21 mouse cellular contexts compared by ENCODE assay signal in the genomic region with DNA sequence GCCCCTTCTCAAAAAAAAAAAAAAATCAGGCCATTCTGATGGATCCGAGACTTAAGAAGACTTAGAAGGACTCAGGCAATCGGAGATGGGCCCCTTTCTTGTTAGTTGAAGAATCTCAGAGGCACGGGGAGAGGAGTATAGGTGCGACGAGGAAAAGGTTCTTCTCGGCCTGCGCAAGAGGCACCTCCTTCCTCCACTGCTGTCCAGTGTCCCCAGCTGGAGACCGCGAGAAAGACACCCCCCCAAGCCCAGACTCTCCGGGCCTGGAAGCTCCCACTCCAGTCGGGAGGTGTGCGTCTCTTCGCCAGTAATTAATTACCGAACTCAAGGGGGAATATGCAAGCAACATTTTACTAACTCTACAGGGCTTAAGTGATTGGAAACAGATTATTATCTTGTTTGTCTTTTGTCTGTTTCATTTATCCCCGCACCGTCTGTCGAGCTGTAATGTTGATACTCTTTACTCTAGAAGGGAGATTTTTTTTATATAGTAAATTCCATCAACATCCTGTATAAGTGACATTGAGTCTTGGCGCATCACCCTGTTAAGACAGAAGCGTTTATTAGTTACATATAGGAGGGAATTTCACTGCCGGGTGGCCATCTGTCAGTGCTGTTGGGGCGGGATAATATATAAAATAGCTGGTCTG. TPM values are rescaled to one million over a fixed set of nuclear protein-coding genes. Genes with fewer than 3 reads are reported as not detected.
DNase-seq lines count a peak whose midpoint lies in the region; ATAC-seq and TF ChIP-seq lines count a peak whose summit lies in the region.
"Had no signal": no experiment of that assay in that cellular context is flagged by ENCODE, and none has a peak within 500 bp of the region (broad histone marks: within the 10 kb centered on the region; RNA-seq: fewer than 3 reads in every experiment).

No protein-coding gene starts in this region.

- H3K27me3 ChIP-seq in intestine, embryonic 14.5 days (replicated peaks; ENCODE audit: control insufficient read depth, insufficient read depth, low read length): peaks cover 96% of the 10 kb centered on the region
- H3K27me3 ChIP-seq in intestine, postnatal 0 days (replicated peaks; ENCODE audit: control insufficient read depth, insufficient read depth, low read length): peaks cover 92% of the 10 kb centered on the region
- peaks cover 88% of the 10 kb centered on the region for H3K27me3 ChIP-seq in hindbrain, embryonic 11.5 days (ENCODE audit: control insufficient read depth, insufficient read depth, low read length)
- peaks cover 95% of the 10 kb centered on the region for H3K27me3 ChIP-seq in midbrain, embryonic 11.5 days (ENCODE audit: control insufficient read depth, insufficient read depth, low read length)
- H3K27me3 ChIP-seq in neural tube, embryonic 15.5 days (replicated peaks): peaks cover 73% of the 10 kb centered on the region
- peaks cover 28% of the 10 kb centered on the region for H3K27me3 ChIP-seq in stomach, postnatal 0 days (ENCODE audit: control insufficient read depth, insufficient read depth, low read length)

- TF ChIP-seq EP300 in stomach, postnatal 0 days (optimal IDR thresholded peaks at IDR 0.05): no peak

- TF ChIP-seq CTCF in intestine, postnatal 0 days (IDR thresholded peaks at IDR 0.05; ENCODE audit: low read depth): no peak
- TF ChIP-seq CTCF in stomach, postnatal 0 days (IDR thresholded peaks at IDR 0.05; ENCODE audit: low read depth): no peak

- H3K4me3 ChIP-seq in intestine, embryonic 14.5 days (ENCODE audit: low read depth, low read length): no peak overlapping the region
- no peak overlapping the region for H3K4me3 ChIP-seq in intestine, postnatal 0 days (ENCODE audit: low read depth, low read length)
- peak overlapping the region; percentile 19 for H3K4me3 ChIP-seq in hindbrain, embryonic 11.5 days (ENCODE audit: low read depth, low read length)
- H3K4me3 ChIP-seq in midbrain, embryonic 11.5 days (ENCODE audit: low read depth, low read length): peak overlapping the region; percentile 19
- H3K4me3 ChIP-seq in neural tube, embryonic 15.5 days (replicated peaks): peak overlapping the region; percentile 31
- no peak overlapping the region for H3K4me3 ChIP-seq in stomach, postnatal 0 days (ENCODE audit: low read depth, low read length)
- H3K4me3 ChIP-seq: embryonic facial prominence, embryonic 15.5 days; heart, embryonic 13.5 days; limb, embryonic 15.5 days had no signal

- no peak overlapping the region for H3K4me2 ChIP-seq in intestine, embryonic 14.5 days (ENCODE audit: low read length)
- no peak overlapping the region for H3K4me2 ChIP-seq in intestine, postnatal 0 days (replicated peaks; ENCODE audit: low read depth)
- H3K4me2 ChIP-seq in hindbrain, embryonic 11.5 days (replicated peaks; ENCODE audit: low read depth, low read length): peak overlapping the region; percentile 33
- H3K4me2 ChIP-seq in midbrain, embryonic 11.5 days: peak overlapping the region; percentile 38
- H3K4me2 ChIP-seq in neural tube, embryonic 15.5 days: peak overlapping the region; percentile 55
- no peak overlapping the region for H3K4me2 ChIP-seq in stomach, postnatal 0 days (replicated peaks; ENCODE audit: low read depth)
- H3K4me2 ChIP-seq: embryonic facial prominence, embryonic 15.5 days; heart, embryonic 13.5 days; limb, embryonic 15.5 days had no signal

- 3% methylated on average over 21 of the region's 21 CpGs for WGBS in intestine, embryonic 14.5 days
- 2% methylated on average over 21 of the region's 21 CpGs for WGBS in intestine, postnatal 0 days
- WGBS in hindbrain, embryonic 11.5 days: 1% methylated on average over 21 of the region's 21 CpGs
- WGBS in midbrain, embryonic 11.5 days: 4% methylated on average over 21 of the region's 21 CpGs
- under 1% methylated on average over 21 of the region's 21 CpGs for WGBS in neural tube, embryonic 15.5 days
- 2% methylated on average over 21 of the region's 21 CpGs for WGBS in stomach, postnatal 0 days

- peak; percentile 53 for DNase-seq in intestine, embryonic 14.5 days (ENCODE audit: low spot score)
- DNase-seq in hindbrain, embryonic 11.5 days (ENCODE audit: low spot score): peak; percentile 47
- DNase-seq in midbrain, embryonic 11.5 days (ENCODE audit: low spot score, missing footprints): peak; percentile 93
- DNase-seq in layer of hippocampus, adult 11-12 months (ENCODE audit: low spot score): no peak
- DNase-seq in stomach, postnatal 0 days (ENCODE audit: low spot score): no peak
- DNase-seq in adrenal gland, postnatal 14 days: no peak
- DNase-seq: adrenal gland, postnatal 25 days; cerebellum, postnatal 36 days; gastrocnemius, postnatal 36 days; kidney, postnatal 10 days; lung, adult 2 months; retina, postnatal 1 day had no signal

- H3K36me3 ChIP-seq in intestine, embryonic 14.5 days (ENCODE audit: control insufficient read depth, insufficient read depth, low read length): no peaks in the 10 kb centered on the region
- H3K36me3 ChIP-seq in intestine, postnatal 0 days (ENCODE audit: control insufficient read depth, insufficient read depth): no peaks in the 10 kb centered on the region
- H3K36me3 ChIP-seq in hindbrain, embryonic 11.5 days (ENCODE audit: control insufficient read depth, insufficient read depth, low read length): no peaks in the 10 kb centered on the region
- no peaks in the 10 kb centered on the region for H3K36me3 ChIP-seq in midbrain, embryonic 11.5 days (ENCODE audit: control insufficient read depth, insufficient read depth, low read length)
- no peaks in the 10 kb centered on the region for H3K36me3 ChIP-seq in neural tube, embryonic 15.5 days
- H3K36me3 ChIP-seq in stomach, postnatal 0 days (ENCODE audit: control insufficient read depth, insufficient read depth, low read length): no peaks in the 10 kb centered on the region
- H3K36me3 ChIP-seq: embryonic facial prominence, embryonic 15.5 days; heart, embryonic 13.5 days; limb, embryonic 15.5 days had no signal

- no peak overlapping the region for H3K9ac ChIP-seq in intestine, embryonic 14.5 days (ENCODE audit: low read length)
- H3K9ac ChIP-seq in intestine, postnatal 0 days (ENCODE audit: low read depth, low read length): no peak overlapping the region
- peak overlapping the region; percentile 35; the same call in 1 of the 2 replicates for H3K9ac ChIP-seq in hindbrain, embryonic 11.5 days (ENCODE audit: low read depth, low read length)
- peak overlapping the region; percentile 39 for H3K9ac ChIP-seq in midbrain, embryonic 11.5 days (ENCODE audit: low read length)
- peak overlapping the region; percentile 42 for H3K9ac ChIP-seq in neural tube, embryonic 15.5 days (replicated peaks)
- H3K9ac ChIP-seq in stomach, postnatal 0 days (ENCODE audit: low read length): no peak overlapping the region
- H3K9ac ChIP-seq: embryonic facial prominence, embryonic 15.5 days; heart, embryonic 13.5 days; limb, embryonic 15.5 days had no signal

- 0 out of 2 replicates have a peak, but pooled peaks cover 3% of the 10 kb centered on the region for H3K4me1 ChIP-seq in intestine, embryonic 14.5 days (replicated peaks; ENCODE audit: control insufficient read depth, insufficient read depth, low read length)
- H3K4me1 ChIP-seq in intestine, postnatal 0 days (replicated peaks; ENCODE audit: control insufficient read depth, insufficient read depth, low read length): no peaks in the 10 kb centered on the region
- no peaks in the 10 kb centered on the region for H3K4me1 ChIP-seq in hindbrain, embryonic 11.5 days (replicated peaks; ENCODE audit: control insufficient read depth, insufficient read depth, low read length)
- H3K4me1 ChIP-seq in midbrain, embryonic 11.5 days (ENCODE audit: control insufficient read depth, insufficient read depth, low read length): peaks cover 10% of the 10 kb centered on the region
- H3K4me1 ChIP-seq in neural tube, embryonic 15.5 days: 0 out of 2 replicates have a peak, but pooled peaks cover 3% of the 10 kb centered on the region
- no peaks in the 10 kb centered on the region for H3K4me1 ChIP-seq in stomach, postnatal 0 days (replicated peaks; ENCODE audit: control insufficient read depth, insufficient read depth)
- H3K4me1 ChIP-seq: heart, embryonic 13.5 days had no signal

- H3K9me3 ChIP-seq in intestine, embryonic 14.5 days (ENCODE audit: control insufficient read depth, low read length): no peaks in the 10 kb centered on the region
- H3K9me3 ChIP-seq in intestine, postnatal 0 days (ENCODE audit: control insufficient read depth): no peaks in the 10 kb centered on the region
- H3K9me3 ChIP-seq in hindbrain, embryonic 11.5 days (ENCODE audit: control insufficient read depth, low read length): no peaks in the 10 kb centered on the region
- no peaks in the 10 kb centered on the region for H3K9me3 ChIP-seq in midbrain, embryonic 11.5 days (ENCODE audit: control insufficient read depth, low read length)
- H3K9me3 ChIP-seq in neural tube, embryonic 15.5 days (replicated peaks): no peaks in the 10 kb centered on the region
- H3K9me3 ChIP-seq in stomach, postnatal 0 days (ENCODE audit: control insufficient read depth, low read length): no peaks in the 10 kb centered on the region
- H3K9me3 ChIP-seq: embryonic facial prominence, embryonic 15.5 days; heart, embryonic 13.5 days; limb, embryonic 15.5 days had no signal

- no peak overlapping the region for H3K27ac ChIP-seq in intestine, embryonic 14.5 days (ENCODE audit: low read depth)
- no peak overlapping the region for H3K27ac ChIP-seq in intestine, postnatal 0 days (ENCODE audit: low read depth, low read length)
- peak overlapping the region; percentile 89 for H3K27ac ChIP-seq in hindbrain, embryonic 11.5 days (ENCODE audit: low read depth, low read length)
- H3K27ac ChIP-seq in midbrain, embryonic 11.5 days (ENCODE audit: low read depth, low read length): peak overlapping the region; percentile 46; the same call in 1 of the 2 replicates
- H3K27ac ChIP-seq in neural tube, embryonic 15.5 days (replicated peaks): peak overlapping the region; percentile 88
- no peak overlapping the region for H3K27ac ChIP-seq in stomach, postnatal 0 days (replicated peaks)
- H3K27ac ChIP-seq: embryonic facial prominence, embryonic 15.5 days; heart, embryonic 13.5 days; limb, embryonic 15.5 days had no signal

- ATAC-seq in intestine, embryonic 14.5 days (replicated peaks; ENCODE audit: low FRiP score, low TSS enrichment, low read depth): no peak
- ATAC-seq in intestine, postnatal 0 days: no peak
- ATAC-seq in hindbrain, embryonic 11.5 days (ENCODE audit: low FRiP score): no peak
- ATAC-seq in midbrain, embryonic 11.5 days (ENCODE audit: low FRiP score): no peak
- ATAC-seq in neural tube, embryonic 15.5 days (ENCODE audit: low FRiP score): no peak
- ATAC-seq in stomach, postnatal 0 days (ENCODE audit: low FRiP score, low TSS enrichment): no peak
- ATAC-seq: inflammation-experienced regulatory T-cells, adult 6 months had no signal

RNA-seq across cellular contexts. Expression of a gene that starts 3.2 kb away (rescaled TPM):
- polyA plus RNA-seq in intestine, embryonic 14.5 days (2014; fragmentation: Nextera tagmentation; extraction: Ambion mirVana): not detected in 2 replicates
- polyA plus RNA-seq in intestine, postnatal 0 days (2015; fragmentation: Nextera tagmentation; extraction: Ambion mirVana): 0.04 TPM in 1 of 2 replicates, not detected in the other
- polyA plus RNA-seq in hindbrain, embryonic 11.5 days (2014; fragmentation: Nextera tagmentation; extraction: Ambion mirVana): 36.1 and 41.6 TPM in 2 replicates
- 21.5 and 22.0 TPM in 2 replicates for polyA plus RNA-seq in midbrain, embryonic 11.5 days (2014; fragmentation: Nextera tagmentation; extraction: Ambion mirVana)
- 18.7 and 22.4 TPM in 2 replicates for polyA plus RNA-seq in neural tube, embryonic 15.5 days (2015; fragmentation: Nextera tagmentation; extraction: Ambion mirVana)
- 0.16 and 0.18 TPM in 2 replicates for polyA plus RNA-seq in stomach, postnatal 0 days (2015; fragmentation: Nextera tagmentation; extraction: Ambion mirVana)
- not detected in 2 replicates for total RNA-seq in adrenal gland, postnatal 14 days (2021)
- total RNA-seq: adrenal gland, postnatal 25 days; gastrocnemius, postnatal 36 days; megakaryocyte progenitor cell, adult 5-6 weeks had no signal
- polyA plus RNA-seq: heart, embryonic 13.5 days; inflammation-experienced regulatory T-cells, adult 6 months; limb, embryonic 15.5 days; lung, adult 2 months; spleen, adult 2 months had no signal

RNA-seq across cellular contexts. Expression of a gene that starts 44.3 kb away (rescaled TPM):
- polyA plus RNA-seq in intestine, embryonic 14.5 days (2014; fragmentation: Nextera tagmentation; extraction: Ambion mirVana): 8.4 and 9.9 TPM in 2 replicates
- 21.2 and 21.5 TPM in 2 replicates for polyA plus RNA-seq in intestine, postnatal 0 days (2015; fragmentation: Nextera tagmentation; extraction: Ambion mirVana)
- 5.8 and 6.7 TPM in 2 replicates for polyA plus RNA-seq in hindbrain, embryonic 11.5 days (2014; fragmentation: Nextera tagmentation; extraction: Ambion mirVana)
- polyA plus RNA-seq in midbrain, embryonic 11.5 days (2014; fragmentation: Nextera tagmentation; extraction: Ambion mirVana): 4.2 TPM in 2 replicates
- 7.9 TPM in 2 replicates for polyA plus RNA-seq in neural tube, embryonic 15.5 days (2015; fragmentation: Nextera tagmentation; extraction: Ambion mirVana)
- 16.2 and 16.8 TPM in 2 replicates for polyA plus RNA-seq in stomach, postnatal 0 days (2015; fragmentation: Nextera tagmentation; extraction: Ambion mirVana)
- 43.0 and 43.7 TPM in 2 replicates for total RNA-seq in adrenal gland, postnatal 14 days (2021)
- polyA plus RNA-seq: inflammation-experienced regulatory T-cells, adult 6 months had no signal

RNA-seq across cellular contexts. Expression of a gene that starts 48.0 kb away (rescaled TPM):
- not detected in 2 replicates for polyA plus RNA-seq in intestine, embryonic 14.5 days (2014; fragmentation: Nextera tagmentation; extraction: Ambion mirVana)
- not detected in 2 replicates for polyA plus RNA-seq in intestine, postnatal 0 days (2015; fragmentation: Nextera tagmentation; extraction: Ambion mirVana)
- polyA plus RNA-seq in hindbrain, embryonic 11.5 days (2014; fragmentation: Nextera tagmentation; extraction: Ambion mirVana): not detected in 2 replicates
- polyA plus RNA-seq in midbrain, embryonic 11.5 days (2014; fragmentation: Nextera tagmentation; extraction: Ambion mirVana): not detected in 2 replicates
- polyA plus RNA-seq in neural tube, embryonic 15.5 days (2015; fragmentation: Nextera tagmentation; extraction: Ambion mirVana): not detected in 2 replicates
- not detected in 2 replicates for polyA plus RNA-seq in stomach, postnatal 0 days (2015; fragmentation: Nextera tagmentation; extraction: Ambion mirVana)
- 3.5 and 28.1 TPM in 2 replicates for total RNA-seq in adrenal gland, postnatal 14 days (2021)
- total RNA-seq: adrenal gland, postnatal 25 days; megakaryocyte progenitor cell, adult 5-6 weeks had no signal
- polyA plus RNA-seq: embryonic facial prominence, embryonic 15.5 days; frontal cortex, adult 2 months; heart, embryonic 13.5 days; inflammation-experienced regulatory T-cells, adult 6 months; spleen, adult 2 months had no signal

Comparison
In these comparisons a context has a peak if more than half of its experiments do, and no peak if none do; other contexts are left out.
1. DNase-seq: peak in intestine, embryonic 14.5 days (single experiment), hindbrain, embryonic 11.5 days (single experiment) and midbrain, embryonic 11.5 days (single experiment); none in layer of hippocampus, adult 11-12 months (single experiment), stomach, postnatal 0 days (single experiment) and adrenal gland, postnatal 14 days (single experiment).
2. H3K27ac ChIP-seq: peak in hindbrain, embryonic 11.5 days (single experiment), midbrain, embryonic 11.5 days (single experiment) and neural tube, embryonic 15.5 days (single experiment); none in intestine, embryonic 14.5 days (single experiment), intestine, postnatal 0 days (single experiment) and stomach, postnatal 0 days (single experiment).
3. H3K4me2 ChIP-seq: peak in hindbrain, embryonic 11.5 days (single experiment), midbrain, embryonic 11.5 days (single experiment) and neural tube, embryonic 15.5 days (single experiment); none in intestine, embryonic 14.5 days (single experiment), intestine, postnatal 0 days (single experiment) and stomach, postnatal 0 days (single experiment).
4. H3K4me3 ChIP-seq: peak in hindbrain, embryonic 11.5 days (single experiment), midbrain, embryonic 11.5 days (single experiment) and neural tube, embryonic 15.5 days (single experiment); none in intestine, embryonic 14.5 days (single experiment), intestine, postnatal 0 days (single experiment) and stomach, postnatal 0 days (single experiment).
5. H3K9ac ChIP-seq: peak in hindbrain, embryonic 11.5 days (single experiment), midbrain, embryonic 11.5 days (single experiment) and neural tube, embryonic 15.5 days (single experiment); none in intestine, embryonic 14.5 days (single experiment), intestine, postnatal 0 days (single experiment) and stomach, postnatal 0 days (single experiment).
6. RNA of a gene that starts 3.2 kb away (polyA plus RNA-seq): 36.1 to 41.6 TPM in hindbrain, embryonic 11.5 days, 18.7 to 22.4 TPM in neural tube, embryonic 15.5 days and 21.5 to 22.0 TPM in midbrain, embryonic 11.5 days; 0.16 to 0.18 TPM in stomach, postnatal 0 days, 0.04 TPM in intestine, postnatal 0 days and not detected in intestine, embryonic 14.5 days; every median in the first group is over 10 times any median in the second.